Mouse (Mus musculus) embryonic fibroblast, embryonic 13.5 days (primary cell): ENCODE measurements around the gene Galk2.

Experiments
- CTCF ChIP-seq: IDR thresholded peaks from 2 replicates; pipeline ENCODE4 v1.5.1; 2011; ENCODE audit warnings: mild to moderate bottlenecking, control low read depth, low read length, moderate library complexity, borderline replicate concordance; ENCODE audit not compliant: insufficient read depth
- POLR2A ChIP-seq: IDR thresholded peaks from 2 replicates; pipeline ENCODE4 v1.6.1; 2011; ENCODE audit warnings: low read depth, mild to moderate bottlenecking, control low read depth, low read length, moderate library complexity

DNA sequence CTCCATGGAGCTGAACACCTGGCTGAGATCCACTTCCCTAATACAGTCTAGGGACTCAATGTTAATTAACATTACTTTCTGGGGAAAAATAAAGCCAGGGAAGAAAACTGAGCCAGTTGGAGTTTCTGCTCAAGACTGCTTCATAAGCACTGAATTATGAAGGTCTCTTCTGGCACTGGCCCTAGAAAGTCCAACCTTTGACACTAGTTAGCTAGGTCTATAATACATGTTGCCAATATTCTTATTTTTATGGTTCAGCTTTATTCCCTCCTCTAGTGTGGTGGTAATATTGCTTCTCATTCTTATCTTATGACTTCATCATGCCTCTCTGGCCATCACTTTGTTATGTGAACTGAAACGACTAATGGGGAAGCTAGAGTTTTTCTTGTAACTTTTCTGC is 55.3 kb downstream of the Galk2 start:
- TF ChIP-seq POLR2A (no peak), CTCF (no peak)
